Mouse (Mus musculus): Measurements from ENCODE around the gene Tspan31.

Gene Tspan31

DNA sequence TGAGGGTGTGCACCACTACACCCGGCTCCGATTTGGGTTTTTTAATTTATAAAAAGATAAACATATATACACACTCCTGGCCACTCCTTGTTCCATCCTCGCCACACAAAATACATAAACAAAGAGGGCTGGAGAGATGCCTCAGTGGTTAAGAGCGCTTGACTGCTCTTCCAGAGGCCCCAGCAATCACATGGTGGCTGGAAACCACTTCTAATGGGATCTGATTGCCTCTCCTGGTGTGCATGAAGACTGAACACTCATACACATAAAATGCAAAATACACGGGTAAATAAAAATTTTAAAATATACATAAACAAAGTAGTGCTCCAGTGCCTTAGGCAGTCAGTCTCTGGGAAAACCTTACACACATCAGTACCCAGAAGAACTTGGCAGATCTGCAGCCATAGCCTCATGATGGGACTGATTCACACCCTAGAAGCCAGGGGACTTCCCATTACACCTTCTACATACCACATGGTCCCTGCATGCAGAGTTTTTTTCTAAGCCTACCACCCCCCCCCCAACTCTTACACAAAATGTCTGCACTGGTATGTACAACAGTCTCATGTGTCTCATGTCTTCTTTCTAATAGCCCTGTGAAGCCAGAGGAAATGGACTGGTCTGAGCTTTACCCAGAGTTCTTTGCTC, 27.5 kb downstream of the Tspan31 start:
- DNase-seq (ENCODE audit: low read depth, low spot score) = no peak

DNA sequence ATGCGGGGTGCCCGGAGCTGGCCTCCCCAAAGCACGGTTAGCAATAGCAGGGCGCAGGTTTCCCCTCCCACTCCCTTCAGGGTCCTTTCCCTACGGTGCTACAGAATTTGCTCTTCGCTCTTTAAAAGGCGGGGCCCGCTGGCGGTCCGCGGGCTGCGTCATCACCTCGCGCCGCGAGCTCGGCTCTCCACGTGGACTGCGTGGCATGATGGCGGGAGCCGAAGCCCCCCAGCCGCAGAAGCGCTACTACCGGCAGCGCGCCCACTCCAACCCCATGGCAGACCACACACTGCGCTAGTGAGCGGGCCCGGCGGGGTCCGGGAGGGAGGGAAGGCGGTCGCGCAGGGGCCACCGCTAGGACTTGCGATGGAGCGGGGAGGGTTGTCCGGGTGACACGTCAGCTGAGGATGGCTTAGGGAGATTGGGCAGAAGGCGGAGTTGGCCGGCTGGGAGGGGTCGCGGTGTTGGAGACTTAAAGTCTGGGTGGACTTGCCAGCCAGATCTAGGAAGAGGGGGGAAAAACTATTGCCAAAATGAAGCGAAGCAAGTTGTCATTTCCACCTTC, 28.2 kb downstream of the Tspan31 start:
- peak; percentile 83 for DNase-seq (ENCODE audit: low read depth, low spot score)

GRCm38 (mm10) chr10:127041274-127041766, 28.7 kb downstream of the Tspan31 start, which contains the start of the genes Mettl1 and Eef1akmt3:
TSS of gene Mettl1 (plus strand) at chr10:127041414.
TSS of gene Eef1akmt3 (minus strand) at chr10:127041513.
- DNase-seq (ENCODE audit: low read depth, low spot score) = no peak

DNA sequence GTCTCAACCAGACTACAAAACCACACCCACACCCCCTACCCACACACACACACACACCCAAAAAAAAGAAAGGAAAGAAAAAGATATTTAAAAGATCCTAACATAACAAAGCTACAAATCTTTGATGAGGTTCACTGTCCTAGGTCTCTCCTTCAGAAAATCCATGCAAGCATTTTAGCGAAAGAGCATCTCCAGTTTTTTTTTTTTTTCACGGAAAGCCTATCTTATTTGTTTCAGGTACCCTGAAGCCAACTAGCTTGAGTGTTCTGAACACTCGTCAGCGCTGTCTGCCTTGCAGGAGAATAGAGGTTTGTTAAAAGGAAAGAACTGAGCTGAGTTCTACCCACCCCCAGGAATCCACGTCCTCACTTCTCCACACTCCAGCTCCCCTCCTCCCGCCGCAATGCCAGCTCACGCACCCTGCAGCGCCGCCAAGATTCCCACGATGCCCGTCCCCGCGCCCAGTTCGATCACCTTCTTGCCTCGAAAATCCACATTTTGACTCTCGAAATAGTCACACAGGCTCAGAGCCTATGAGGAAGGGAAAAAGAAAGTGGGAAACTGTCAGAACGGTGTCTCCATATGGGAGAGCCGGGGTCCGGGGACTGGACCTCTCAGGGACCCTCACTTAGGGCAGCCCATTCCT, 29.4 kb downstream of the Tspan31 start:
- no peak for DNase-seq (ENCODE audit: low read depth, low spot score)

- no peak for DNase-seq (ENCODE audit: low read depth, low spot score)
Observed at GRCm38 (mm10) chr10:127037641-127038040, 32.4 kb downstream of the Tspan31 start.

- no peak for DNase-seq (ENCODE audit: low read depth, low spot score)
Observed at GRCm38 (mm10) chr10:127036273-127036672, 33.8 kb downstream of the Tspan31 start.

GRCm38 (mm10) chr10:127033301-127033741, 36.7 kb downstream of the Tspan31 start:
- no peak for DNase-seq (ENCODE audit: low read depth, low spot score)

DNA sequence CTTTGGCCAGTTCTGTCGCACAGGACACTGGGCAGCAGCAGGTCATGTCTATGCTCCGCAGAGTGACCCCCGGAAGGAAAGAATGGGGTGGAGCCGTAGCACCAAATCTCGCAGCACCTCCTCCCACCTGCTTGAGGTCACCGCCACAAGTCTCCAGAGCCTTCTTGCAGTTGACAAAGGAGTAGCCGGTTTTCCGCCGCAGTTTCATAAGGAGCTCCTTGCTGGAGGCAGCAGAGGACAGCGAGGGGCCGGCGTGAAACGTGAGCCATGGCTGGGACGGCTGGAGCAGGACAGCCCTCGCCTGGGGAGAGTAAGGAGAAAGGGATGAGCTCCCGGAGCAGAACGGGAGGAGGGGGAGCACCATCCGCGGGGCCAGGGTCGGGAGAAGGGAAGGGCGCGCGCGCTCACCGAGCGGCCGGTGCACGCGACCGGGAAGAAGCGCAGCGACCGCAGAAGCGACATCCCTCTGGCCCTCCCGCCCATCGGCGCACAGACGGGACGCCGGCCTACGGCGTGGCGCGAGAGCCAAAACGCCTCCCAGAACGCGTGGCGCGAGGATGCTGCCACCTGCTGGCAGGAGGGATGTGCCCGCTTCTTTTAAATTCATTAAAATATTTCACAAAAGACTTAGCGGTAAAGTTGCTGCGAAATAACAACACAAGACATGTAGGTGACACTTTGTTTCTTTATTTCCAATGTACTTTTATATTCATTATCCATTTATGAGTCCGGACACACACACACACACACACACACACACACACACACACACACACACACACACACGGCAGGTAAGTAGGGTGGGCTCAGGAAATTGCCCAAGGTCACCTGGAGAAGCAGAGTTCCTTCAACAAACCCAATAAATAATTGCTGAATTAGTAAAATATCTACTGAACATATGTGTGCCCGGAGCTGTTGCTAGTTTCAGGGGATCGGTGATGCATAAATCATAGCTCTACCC, 39.4 kb downstream of the Tspan31 start, which contains the start of gene Tsfm:
TSS of gene Tsfm (minus strand) at position 505 of the 961 bp plus-strand sequence.
- peak; percentile 67 for DNase-seq (ENCODE audit: low read depth, low spot score)

DNA sequence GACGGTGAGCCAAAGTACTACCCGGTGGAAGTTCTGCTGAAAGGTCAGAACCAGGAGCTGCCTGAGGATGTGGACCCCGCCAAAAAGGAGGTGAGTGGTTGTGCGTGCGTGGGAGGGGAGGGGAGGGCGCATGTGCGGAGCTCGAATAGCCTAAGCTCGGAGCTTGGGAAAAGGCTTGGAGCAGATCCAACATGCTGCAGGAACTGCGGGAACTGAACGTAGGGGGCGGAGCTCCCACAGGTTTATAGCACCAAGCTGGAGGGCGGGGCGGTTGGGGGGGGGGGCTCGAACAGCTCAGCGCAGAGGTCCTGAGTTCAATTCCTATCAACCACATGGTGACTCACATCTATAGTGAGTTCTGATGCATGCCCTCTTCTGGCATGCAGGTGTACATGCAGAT, 51.6 kb downstream of the Tspan31 start:
- no peak for DNase-seq (ENCODE audit: low read depth, low spot score)

Data from WW6 (cell line).